15 mouse cellular contexts compared by ENCODE assay signal in genomic region chr5:144866923-144867322, GRCm38 (mm10).
A peak's percentile ranks its signal among the peaks of the same experiment; 100 is the strongest.
DNase-seq lines count a peak whose midpoint lies in the region; ATAC-seq and TF ChIP-seq lines count a peak whose summit lies in the region.
"Had no signal": no experiment of that assay in that cellular context is flagged by ENCODE, and none has a peak within 500 bp of the region (broad histone marks: within the 10 kb centered on the region; RNA-seq: fewer than 3 reads in every experiment).

No protein-coding gene starts in this region.

- H3K4me2 ChIP-seq in kidney, postnatal 0 days (ENCODE audit: low read length), result no peak overlapping the region
- H3K4me2 ChIP-seq: forebrain, embryonic 13.5 days; neural tube, embryonic 13.5 days had no signal

- peak; percentile 43 for DNase-seq in CD4-positive, CD25-positive, alpha-beta regulatory T cell, adult 2 months (ENCODE audit: low read depth, low spot score)
- DNase-seq in kidney, postnatal 0 days (ENCODE audit: low spot score), result peak; percentile 55
- no peak for DNase-seq in kidney, postnatal 14 days
- DNase-seq in thymus, adult 2 months, result no peak
- DNase-seq in thymus, postnatal 36 days, result no peak
- DNase-seq in urinary bladder, postnatal 14 days (ENCODE audit: low spot score), result no peak
- no peak for DNase-seq in cerebellum, postnatal 4 days (ENCODE audit: low spot score in 2 of 2)
- DNase-seq: cerebellum, adult 8-10 months; spleen, adult 18-20 months had no signal

- H3K4me3 ChIP-seq in kidney, postnatal 0 days (replicated peaks; ENCODE audit: low read depth, low read length), result no peak overlapping the region
- no peak overlapping the region for H3K4me3 ChIP-seq in thymus, adult 2 months (ENCODE audit: control insufficient read depth, insufficient read depth, low read length)
- H3K4me3 ChIP-seq: forebrain, embryonic 13.5 days; heart, embryonic 10.5 days; neural tube, embryonic 13.5 days had no signal

- H3K27ac ChIP-seq in kidney, postnatal 0 days, result no peak overlapping the region
- H3K27ac ChIP-seq in thymus, adult 2 months (ENCODE audit: control insufficient read depth, insufficient read depth, low read length), result no peak overlapping the region
- H3K27ac ChIP-seq: forebrain, embryonic 13.5 days; heart, embryonic 10.5 days; macrophage; neural tube, embryonic 13.5 days had no signal

- peak; percentile 52 for TF ChIP-seq CTCF in kidney, postnatal 0 days (IDR thresholded peaks at IDR 0.05; ENCODE audit: low read depth)
- TF ChIP-seq CTCF in thymus, adult 2 months (IDR thresholded peaks at IDR 0.05; ENCODE audit: borderline replicate concordance, control insufficient read depth, extremely low read depth, insufficient read depth, low read length, poor library complexity), result peak; percentile 45; the same call in 1 of the 2 replicates

- ATAC-seq in CD4-positive, CD25-positive, alpha-beta regulatory T cell, adult 4 months, result no peak
- no peak for ATAC-seq in kidney, postnatal 0 days (replicated peaks; ENCODE audit: low FRiP score, low read depth)
- ATAC-seq: forebrain, embryonic 13.5 days; intestine, embryonic 16.5 days had no signal

- no peaks in the 10 kb centered on the region for H3K36me3 ChIP-seq in kidney, postnatal 0 days (ENCODE audit: insufficient read depth, low read length)
- H3K36me3 ChIP-seq in thymus, adult 2 months (ENCODE audit: control insufficient read depth, insufficient read depth, low read length), result no peaks in the 10 kb centered on the region
- H3K36me3 ChIP-seq: neural tube, embryonic 13.5 days had no signal

- no peaks in the 10 kb centered on the region for H3K4me1 ChIP-seq in kidney, postnatal 0 days (replicated peaks; ENCODE audit: insufficient read depth, low read length)
- H3K4me1 ChIP-seq in thymus, adult 2 months (replicated peaks; ENCODE audit: control insufficient read depth, insufficient read depth, low read length), result no peaks in the 10 kb centered on the region
- H3K4me1 ChIP-seq: forebrain, embryonic 13.5 days; heart, embryonic 10.5 days; neural tube, embryonic 13.5 days had no signal

- TF ChIP-seq POLR2A in thymus, adult 2 months (IDR thresholded peaks at IDR 0.05; ENCODE audit: control insufficient read depth, extremely low read depth, insufficient read depth, low read length, poor library complexity), result no peak

- 71% methylated on average over 8 of the region's 8 CpGs for WGBS in kidney, postnatal 0 days
- WGBS in thymus, adult 2 months, result 68% methylated on average over 8 of the region's 8 CpGs

- H3K9me3 ChIP-seq in kidney, postnatal 0 days (replicated peaks; ENCODE audit: low read length), result no peaks in the 10 kb centered on the region
- H3K9me3 ChIP-seq: forebrain, embryonic 13.5 days; heart, embryonic 10.5 days; neural tube, embryonic 13.5 days had no signal

- H3K27me3 ChIP-seq in kidney, postnatal 0 days (ENCODE audit: insufficient read depth, low read length), result no peaks in the 10 kb centered on the region
- H3K27me3 ChIP-seq in thymus, adult 2 months (ENCODE audit: control insufficient read depth, insufficient read depth, low read length), result no peaks in the 10 kb centered on the region
- H3K27me3 ChIP-seq: forebrain, embryonic 13.5 days; neural tube, embryonic 13.5 days had no signal

- H3K9ac ChIP-seq in kidney, postnatal 0 days (ENCODE audit: low read depth, low read length), result no peak overlapping the region
- H3K9ac ChIP-seq: forebrain, embryonic 13.5 days; neural tube, embryonic 13.5 days had no signal

Comparison
In these comparisons a context has a peak if more than half of its experiments do, and no peak if none do; other contexts are left out.
1. DNase-seq: peak in CD4-positive, CD25-positive, alpha-beta regulatory T cell, adult 2 months (single experiment) and kidney, postnatal 0 days (single experiment); none in kidney, postnatal 14 days (single experiment), thymus, adult 2 months (single experiment), thymus, postnatal 36 days (0 of 2), urinary bladder, postnatal 14 days (single experiment) and cerebellum, postnatal 4 days (0 of 2).